Mouse (Mus musculus) T-helper 1 cell (primary cell): ENCODE results near the gene Ear6.
"Not testable (repeated sequence)": the region's sequence is repeated elsewhere in the genome, so short reads cannot be mapped to it uniquely, and the experiment has no call there.

Experiments used
- in situ Hi-C: fragments of 300-600 bp; cut with MboI, MseI; formaldehyde crosslinking; loops from one replicate; pipeline ENCODE4 v1.15.1; 2025; ENCODE audit warnings: high pct_unique_total_duplicates

Ear6 gene

DNA sequence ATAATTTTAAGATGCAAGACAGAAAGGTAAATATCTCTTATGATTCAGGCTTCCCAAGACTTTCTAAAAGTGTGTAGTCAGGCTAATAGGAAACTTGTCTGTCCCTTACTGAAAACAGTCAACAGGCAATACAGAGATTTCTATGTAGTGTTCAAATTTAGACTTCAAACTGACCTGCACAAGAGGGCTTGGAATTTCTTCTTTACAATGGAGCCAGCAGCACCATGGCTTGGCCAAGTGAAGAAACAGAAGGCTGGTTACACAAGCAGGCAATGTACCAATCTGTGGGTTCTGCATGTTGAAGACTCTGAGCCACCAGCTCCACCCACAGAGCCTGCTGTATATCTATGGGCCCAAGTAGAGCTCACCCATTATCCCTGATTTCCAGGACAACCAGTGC, at the start of gene Ear6:
TSS of gene Ear6 (plus strand) at position 301 of the 400 bp plus-strand sequence.
- in situ Hi-C loops: no loop called here

DNA sequence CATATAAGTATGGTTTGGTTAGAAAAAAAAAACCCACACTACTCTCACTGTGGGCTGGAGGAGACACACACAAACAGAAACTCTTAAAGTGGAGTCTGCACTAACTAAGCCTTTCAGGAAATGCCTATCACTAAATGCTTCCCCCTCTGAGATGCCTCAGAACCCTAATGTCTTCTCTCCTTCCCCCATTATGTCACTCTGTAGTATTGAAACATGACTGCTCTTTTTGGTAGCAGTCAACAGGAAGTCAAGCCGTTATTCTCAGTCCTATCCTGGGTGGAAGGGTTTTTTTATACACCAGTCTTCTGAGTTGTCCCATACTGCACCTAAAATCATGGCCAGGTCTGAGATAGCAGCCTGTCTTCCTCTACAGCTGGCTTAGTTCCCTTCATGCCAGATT, 26.9 kb upstream of the Ear6 start:
- in situ Hi-C loops: loop anchor here (10.0 kb wide), 1 partner anchor 172 kb away; no protein-coding TSS in a partner anchor

DNA sequence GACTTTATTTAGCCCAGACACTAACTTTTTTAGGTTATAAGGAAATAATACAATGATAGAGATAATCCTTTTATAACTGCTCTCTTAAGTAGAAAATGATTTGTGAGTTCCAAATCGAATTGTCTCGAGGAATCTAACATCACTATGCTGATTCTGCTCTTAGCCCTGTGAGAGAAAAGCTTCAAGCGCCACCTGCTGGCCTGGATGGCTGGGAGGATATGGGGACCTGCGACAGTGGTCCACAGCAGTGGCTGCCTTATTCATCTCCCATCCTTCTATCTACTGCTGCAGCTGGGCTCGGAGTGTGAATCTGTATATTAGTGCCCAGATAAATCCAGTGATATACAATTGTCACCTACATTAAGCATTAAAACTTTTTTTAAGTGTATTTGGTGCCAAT, 25.7 kb upstream of the Ear6 start:
- in situ Hi-C loops: loop anchor here (10.0 kb wide), 1 partner anchor 173 kb away; no protein-coding TSS in a partner anchor

DNA sequence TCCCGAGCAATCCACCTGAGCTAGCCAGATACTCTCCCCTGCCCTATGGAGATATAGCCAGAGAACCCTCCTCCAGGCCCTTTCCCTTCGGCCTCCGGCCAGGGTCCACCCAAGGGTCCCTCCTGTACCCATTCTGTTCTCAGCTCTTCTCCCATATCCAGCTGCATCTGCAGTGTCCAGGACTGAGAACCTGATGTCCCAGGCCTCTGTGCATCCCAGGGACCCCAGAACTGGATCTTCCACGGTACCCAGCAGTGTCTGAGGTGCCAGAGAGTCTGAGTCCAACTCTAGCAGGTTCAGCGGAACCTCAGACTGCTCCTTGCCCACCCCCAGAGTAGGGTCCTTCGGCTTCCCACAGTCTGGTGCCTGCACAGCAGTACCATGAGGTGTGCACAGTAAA, 24.3 kb upstream of the Ear6 start:
- in situ Hi-C loops: loop anchor here (10.0 kb wide), 1 partner anchor 174 kb away; no protein-coding TSS in a partner anchor

DNA sequence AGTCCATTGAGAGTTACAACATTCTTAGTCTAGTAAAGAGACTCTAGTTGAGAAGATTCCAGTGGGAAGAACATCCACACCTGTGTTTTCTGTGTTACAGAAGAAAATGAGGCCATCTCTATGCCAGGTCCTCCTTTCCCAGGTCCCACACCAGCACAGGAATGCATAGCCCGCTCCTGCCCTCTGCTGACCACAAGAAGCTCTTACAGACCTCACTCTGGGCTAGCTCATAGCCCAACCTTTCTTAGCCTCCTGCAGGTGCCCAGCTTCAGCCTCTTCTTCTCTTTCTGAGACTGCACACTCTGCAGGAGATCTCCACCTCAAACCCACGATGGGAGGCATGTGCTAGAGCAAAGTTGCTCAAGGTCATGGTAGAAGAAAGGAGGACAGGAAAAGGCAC, 15.0 kb upstream of the Ear6 start:
- in situ Hi-C loops: not testable (repeated sequence)

DNA sequence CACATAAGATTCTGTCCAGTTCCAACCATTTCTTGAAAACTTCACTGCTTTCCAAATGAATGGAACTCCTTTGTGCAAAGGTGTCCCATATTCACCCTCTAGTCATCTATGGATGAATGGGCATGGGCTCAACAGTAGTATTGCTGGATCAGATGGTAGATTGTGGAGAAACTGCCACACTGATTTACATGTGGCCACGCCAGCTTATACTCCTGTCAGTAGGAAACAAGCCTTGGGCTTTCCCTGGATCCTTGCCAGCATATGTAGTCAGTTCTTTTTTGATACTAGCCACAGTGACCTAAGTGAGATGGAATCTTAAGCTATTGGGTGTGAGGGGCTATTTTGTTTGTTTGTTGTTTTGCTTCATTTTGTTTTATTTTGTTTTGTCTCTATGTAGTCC, 11.2 kb upstream of the Ear6 start:
- in situ Hi-C loops: loop anchor here (5.0 kb wide), 1 partner anchor 60 kb away; no protein-coding TSS in a partner anchor

DNA sequence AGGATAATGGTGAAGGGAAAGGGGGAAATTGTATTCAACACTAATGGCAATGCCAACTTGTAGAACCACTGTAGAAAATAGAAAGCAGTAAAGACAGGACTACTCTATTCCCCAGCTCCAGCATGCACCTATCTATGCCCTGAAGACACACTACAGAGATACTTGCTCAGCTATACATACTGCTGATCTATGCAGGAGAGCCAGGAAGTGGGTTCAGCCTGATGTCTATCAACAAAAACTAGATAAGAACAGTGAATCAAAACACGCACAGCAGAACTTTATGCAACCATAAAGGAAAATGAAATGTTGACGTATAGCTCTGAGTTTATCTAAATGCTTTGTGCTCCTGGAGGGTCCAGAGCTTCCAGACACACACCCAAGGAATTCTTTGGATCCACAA, 10.7 kb upstream of the Ear6 start:
- in situ Hi-C loops: loop anchor here (5.0 kb wide), 1 partner anchor 60 kb away; no protein-coding TSS in a partner anchor

DNA sequence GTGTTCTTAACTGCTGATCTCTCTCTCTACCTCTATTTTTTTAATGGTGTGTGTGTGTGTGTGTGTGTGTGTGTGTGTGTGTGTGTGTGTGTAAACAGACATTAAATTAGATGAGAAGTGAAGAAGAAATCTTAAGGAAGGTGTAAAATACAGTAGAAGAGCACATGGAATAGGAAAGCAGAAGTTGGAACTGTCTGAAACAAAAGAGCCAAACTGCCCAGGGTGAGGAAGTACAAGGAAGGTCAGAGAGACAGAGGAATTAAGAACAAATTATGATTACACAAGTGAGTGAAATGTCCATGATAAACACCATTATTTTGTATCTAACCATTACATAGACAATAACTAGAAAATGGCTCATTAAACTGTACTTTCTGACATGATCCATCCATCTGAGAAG, 9.6 kb upstream of the Ear6 start:
- in situ Hi-C loops: loop anchor here (5.0 kb wide), 1 partner anchor 62 kb away; no protein-coding TSS in a partner anchor

DNA sequence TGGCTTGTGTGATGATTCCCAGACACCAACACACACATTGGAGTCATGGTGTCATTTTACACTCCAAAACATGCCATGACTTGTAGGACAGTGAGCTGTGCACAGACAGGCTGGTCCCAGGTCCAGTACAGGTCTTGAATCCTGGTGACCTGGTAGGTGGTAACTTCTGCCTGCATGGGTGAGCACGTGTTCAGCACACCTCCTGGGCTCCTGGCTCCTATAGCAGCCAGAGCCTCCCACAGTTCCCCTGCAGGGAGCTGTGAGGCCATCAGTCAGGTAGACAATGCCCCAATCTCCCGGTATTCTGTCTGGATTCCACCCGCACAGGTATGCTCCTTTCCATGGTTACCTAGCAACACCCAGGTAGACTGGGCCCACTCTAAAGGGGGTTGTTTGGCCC, 6.9 kb upstream of the Ear6 start:
- in situ Hi-C loops: no loop called here

DNA sequence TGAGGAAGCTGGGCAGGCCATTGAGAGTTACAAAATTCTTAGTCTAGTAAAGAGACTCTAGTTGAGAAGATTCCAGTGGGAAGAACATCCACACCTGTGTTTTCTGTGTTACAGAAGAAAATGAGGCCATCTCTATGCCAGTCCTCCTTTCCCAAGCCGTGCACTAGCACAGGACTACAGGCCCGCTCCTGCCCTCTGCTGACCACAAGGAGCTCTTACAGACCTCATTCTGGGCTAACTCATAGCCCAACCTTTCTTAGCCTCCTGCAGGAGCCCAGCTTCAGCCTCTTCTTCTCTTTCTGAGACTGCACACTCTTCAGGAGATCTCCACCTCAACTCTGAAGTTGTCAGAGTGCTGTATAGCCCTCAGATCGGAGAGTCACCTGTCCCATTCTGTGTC, 2.5 kb upstream of the Ear6 start:
- in situ Hi-C loops: not testable (repeated sequence)

DNA sequence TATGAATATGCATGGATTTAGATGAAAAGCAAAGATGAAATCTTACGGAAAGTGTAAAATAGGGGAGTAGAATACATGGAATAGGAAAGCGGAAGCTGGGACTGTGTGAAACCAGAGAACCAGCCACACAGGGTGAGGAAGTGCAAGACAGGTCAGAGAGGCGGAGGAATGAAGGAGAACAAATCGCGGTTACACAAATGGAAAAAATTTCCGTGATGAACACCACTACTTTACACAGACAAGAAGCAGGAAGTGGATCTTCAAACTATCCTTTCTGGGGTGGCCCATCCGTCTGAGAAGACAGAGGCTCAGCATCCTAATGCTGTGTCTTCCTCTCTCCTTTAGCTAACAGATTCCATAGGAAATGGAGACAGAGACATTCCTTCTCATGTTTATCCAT, 1.8 kb downstream of the Ear6 start:
- in situ Hi-C loops: not testable (repeated sequence)

DNA sequence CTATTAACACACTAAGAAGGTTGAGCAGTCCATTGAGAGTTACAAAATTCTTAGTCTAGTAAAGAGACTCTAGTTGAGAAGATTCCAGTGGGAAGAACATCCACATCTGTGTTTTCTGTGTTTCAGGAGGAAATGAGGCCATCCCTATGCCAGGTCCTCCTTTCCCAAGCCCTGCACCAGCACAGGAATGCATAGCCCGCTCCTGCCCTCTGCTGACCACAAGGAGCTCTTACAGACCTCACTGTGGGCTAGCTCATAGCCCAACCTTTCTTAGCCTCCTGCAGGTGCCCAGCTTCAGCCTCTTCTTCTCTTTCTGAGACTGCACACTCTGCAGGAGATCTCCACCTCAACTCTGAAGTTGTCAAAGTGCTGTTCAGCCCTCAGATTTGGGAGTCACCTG, 10.1 kb downstream of the Ear6 start:
- in situ Hi-C loops: not testable (repeated sequence)

DNA sequence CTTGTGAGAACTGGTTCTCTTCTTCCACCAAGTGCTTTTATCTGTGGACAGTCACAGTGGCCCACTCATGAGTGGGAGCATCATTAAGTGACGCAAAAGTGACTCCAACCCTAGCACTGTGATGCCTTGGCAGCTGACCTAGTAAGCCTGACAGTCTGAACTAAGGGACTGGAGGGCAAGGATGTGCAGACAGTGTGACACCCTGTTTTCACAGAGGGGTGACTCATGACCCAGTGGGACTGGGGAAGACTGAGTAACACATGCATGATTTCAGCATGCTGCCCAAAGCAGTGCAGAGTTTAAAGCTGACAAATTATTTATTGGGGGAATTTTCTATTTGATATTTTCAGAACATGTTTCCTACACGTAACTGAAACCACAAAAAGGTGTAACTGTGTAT, 17.3 kb downstream of the Ear6 start:
- in situ Hi-C loops: loop anchor here (5.0 kb wide), 1 partner anchor 88 kb away; no protein-coding TSS in a partner anchor

DNA sequence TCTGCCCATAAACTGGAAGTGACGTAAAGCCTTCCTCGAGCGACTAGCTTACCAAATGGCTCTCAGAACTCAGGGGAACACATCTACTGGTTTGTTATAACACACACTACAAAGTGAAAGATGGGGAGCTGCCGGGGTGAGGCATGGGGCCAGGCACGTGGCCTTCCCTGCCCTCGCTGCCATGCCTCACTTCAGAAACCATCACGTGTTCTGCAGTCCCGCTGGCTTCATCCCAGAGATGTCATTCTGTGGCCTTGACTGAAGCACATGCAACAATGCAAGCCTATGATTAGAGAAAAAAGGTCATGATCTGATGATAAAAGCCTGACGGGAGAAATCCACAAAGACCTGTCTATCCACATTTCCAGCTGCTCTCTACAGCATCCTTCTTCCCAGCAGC, 18.2 kb downstream of the Ear6 start:
- in situ Hi-C loops: loop anchor here (5.0 kb wide), 1 partner anchor 89 kb away; no protein-coding TSS in a partner anchor

DNA sequence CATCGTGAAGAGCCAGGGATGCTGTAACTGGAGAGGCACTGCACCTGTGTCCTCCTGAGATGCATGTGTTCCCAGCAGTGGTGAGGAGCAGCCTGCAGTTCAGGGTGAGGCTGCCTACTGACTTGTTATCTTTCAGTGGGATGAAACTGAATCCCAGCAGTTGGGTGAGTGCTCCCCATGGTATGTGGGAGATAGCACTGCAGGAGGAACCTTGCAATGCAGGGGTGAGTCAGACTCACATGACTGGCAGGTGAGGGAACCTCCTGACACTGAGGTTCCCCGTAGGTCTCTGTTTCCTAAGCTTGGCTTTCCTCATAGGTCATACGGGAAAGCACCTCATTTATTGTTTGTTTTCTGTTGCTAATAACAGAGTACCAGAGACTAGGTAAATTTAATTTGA, 24.0 kb downstream of the Ear6 start:
- in situ Hi-C loops: no loop called here

DNA sequence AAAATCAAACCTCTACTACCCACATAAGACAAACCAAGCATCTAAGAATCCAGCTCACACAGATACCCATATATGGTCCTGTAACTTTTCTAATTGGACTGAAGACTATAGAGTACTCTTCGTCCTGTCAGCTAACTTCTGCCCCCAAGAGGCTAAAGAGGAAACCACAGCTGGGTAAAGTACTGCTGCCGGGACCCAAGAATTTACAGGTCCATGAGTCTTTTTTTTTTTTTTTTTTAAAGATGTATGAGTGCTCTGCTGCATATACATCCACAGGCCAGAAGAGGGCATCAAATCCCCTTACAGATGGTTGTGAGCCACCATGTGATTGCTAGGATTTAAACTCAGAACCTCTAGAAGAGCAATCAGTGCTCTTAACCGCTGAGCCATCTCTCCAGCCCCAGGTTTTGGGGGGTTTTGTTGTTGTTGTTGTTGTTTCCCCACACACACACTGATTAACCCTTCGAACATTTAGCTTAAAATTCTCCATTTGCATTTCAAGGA, 30.1 kb downstream of the Ear6 start:
- in situ Hi-C loops: no loop called here

DNA sequence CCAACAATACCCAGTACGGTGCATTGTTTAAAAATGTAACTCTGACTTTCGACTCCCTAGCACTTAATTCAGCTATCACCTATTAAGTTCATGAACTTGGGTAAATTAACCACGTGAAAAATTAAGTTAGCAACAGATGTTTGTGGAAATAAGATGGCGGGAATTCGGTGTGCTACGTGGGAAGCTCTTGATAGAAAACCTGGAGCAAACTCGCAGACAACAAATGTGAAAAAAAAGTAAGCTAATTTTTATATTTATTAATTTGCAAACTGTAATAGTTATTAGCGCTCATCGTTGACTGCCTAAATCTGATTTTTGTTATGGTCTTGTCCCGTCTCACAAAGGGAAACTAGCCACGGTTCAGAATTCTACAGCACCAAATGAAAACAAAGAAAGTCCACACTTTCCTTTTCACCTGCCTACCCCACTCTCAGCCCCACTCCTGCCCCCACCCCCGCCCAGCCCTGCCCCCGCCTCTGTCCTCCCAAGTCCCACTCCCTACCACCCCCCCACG, 30.6 kb downstream of the Ear6 start:
- in situ Hi-C loops: no loop called here

DNA sequence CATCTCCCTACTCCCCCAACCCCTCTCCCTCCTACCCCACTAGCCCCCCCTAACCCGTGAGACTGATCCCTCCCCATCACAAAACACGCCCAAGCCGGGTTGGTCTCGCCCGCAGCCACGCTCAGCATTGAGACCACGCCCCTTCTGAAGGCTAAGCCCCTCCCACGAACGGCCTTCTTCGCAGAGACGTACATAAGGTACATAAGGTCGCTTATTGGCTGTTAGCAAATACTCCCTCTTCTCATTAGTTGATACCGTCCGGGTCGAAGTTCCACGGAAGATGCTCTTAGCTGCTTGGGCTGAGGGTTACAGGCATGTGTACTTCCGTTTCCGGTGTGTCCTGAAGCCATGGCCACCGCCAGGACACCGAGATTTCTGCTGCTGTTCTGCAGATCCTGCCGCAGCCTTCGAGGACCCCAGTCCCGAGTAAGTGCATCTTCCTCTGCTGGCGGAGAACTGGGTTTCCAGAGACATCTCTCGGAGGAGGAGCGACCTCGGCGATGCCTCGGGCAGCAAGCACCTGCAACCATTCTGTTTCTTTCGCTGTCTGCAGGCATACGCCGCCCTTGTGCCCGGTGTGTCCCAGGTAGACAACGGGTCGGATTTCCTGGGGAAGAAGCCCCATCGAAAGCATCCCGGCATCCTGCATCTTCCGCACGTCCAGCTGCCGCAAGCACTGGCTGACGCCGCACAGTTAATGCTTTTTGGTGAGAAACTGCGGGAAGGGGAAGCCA, 31.3 kb downstream of the Ear6 start, which contains the start of gene Mettl17:
TSS of gene Mettl17 (plus strand) at position 245 of the 734 bp plus-strand sequence.
- in situ Hi-C loops: no loop called here

DNA sequence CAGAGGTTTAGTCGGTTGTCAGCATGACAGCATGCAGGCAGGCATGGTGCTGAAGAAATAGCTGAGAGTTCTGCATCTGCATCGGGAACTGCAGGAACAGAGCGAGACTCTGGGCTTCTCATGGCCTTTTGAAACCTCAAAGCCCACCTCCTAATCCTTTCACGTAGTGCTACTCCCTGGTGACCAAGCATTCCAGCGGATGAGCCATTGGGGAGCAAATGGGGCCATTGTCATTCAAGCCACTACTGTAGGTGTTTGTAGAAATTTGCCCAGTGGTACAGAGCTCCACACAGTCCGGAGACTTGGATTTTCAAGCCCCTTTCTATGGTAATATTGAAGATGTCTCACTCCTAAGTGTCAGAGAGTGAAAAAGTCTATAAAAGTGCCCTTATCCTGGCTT, 32.6 kb downstream of the Ear6 start:
- in situ Hi-C loops: no loop called here

DNA sequence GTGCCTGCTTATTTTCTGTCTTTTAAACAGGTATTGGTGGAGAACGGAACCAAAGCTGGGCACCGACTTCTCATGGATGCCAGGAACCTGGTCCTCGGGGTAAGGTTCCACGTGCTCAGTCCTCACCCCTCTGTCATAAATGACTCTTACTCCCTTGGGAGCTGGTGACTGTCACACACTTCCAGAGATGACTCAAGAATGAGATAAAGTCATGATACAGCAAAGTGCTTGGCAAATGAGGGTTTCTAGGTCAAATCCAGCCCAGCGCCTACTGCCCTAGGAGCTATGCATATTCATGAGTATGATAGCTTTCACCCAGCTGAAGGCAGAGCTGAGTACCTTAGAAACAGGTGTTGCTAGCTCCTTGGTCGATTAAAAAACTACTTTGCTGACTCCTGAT, 36.3 kb downstream of the Ear6 start:
- in situ Hi-C loops: no loop called here

DNA sequence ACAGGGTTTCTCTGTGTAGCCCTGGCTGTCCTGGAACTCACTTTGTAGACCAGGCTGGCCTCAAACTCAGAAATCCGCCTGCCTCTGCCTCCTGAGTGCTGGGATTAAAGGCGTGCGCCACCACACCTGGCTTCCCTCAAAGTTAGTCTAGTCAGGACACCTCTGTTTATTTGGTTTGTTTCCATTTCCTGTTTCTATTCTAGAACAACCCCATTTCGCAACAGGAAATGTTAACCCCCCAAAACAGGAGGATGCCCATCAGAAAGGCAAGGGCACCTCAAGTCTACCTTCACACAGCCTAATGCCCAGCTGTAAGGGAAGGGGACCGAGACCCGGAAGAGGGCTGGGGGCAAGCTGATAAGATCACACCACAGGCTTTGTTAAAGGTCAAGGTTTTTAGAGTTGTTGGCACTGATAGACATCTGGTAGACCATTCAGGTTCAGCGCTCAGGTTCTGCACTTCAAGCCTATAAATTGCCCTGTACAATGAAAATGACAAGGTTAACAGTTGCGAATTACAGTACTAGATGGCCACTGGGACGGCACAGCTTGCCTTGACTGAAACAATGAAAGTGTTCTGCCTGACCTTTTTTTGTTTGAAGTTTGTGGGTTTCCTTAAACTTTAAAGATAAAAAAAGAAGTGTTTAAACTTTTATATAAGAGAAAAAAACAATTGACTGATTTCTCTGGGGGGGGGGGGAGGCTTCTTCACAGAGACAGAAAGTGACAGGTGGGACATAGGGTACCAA, 38.9 kb downstream of the Ear6 start, which contains the start of gene Slc39a2:
TSS of gene Slc39a2 (plus strand) at position 699 of the 749 bp plus-strand sequence.
- in situ Hi-C loops: no loop called here
